Mouse (Mus musculus): ENCODE results near the gene Olfr975. TPM values are rescaled to one million over a fixed set of nuclear protein-coding genes. Genes with fewer than 3 reads are reported as not detected.
A peak's percentile ranks its signal among the peaks of the same experiment; 100 is the strongest.
"Not testable (repeated sequence)": the region's sequence is repeated elsewhere in the genome, so short reads cannot be mapped to it uniquely, and the experiment has no call there.

Olfr975 gene
- polyA plus RNA-seq (2014; fragmentation: Nextera tagmentation; extraction: Ambion mirVana), result 0.09 TPM in 1 of 2 replicates, not detected in the other

DNA sequence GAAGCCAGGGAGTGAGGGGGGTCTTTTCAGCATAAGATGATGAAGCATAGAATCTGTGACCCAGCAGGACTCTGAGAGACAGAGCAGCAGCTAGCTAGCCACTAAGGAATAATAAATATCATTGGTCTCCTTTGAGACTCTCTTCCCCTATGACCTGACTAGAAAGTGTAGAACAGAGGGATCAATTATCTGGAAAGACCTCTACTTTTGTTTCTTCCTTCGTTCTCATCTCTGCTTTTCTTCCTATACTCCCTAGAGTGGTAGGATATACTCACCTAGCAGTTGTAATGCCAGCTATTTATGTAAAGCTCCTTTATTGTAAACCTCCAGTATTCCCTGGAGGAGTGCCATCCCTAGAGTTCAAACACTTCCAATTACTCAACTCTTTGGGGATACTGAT lies at the start of gene Olfr975:
Gene Olfr975, minus strand, starts transcription at position 101 of the 400 bp plus-strand sequence.
- H3K4me2 ChIP-seq (ENCODE audit: low read depth, low read length), result no peak within 1 kb of the TSS
- no peaks in the 10 kb centered on the region for H3K9me3 ChIP-seq (ENCODE audit: control insufficient read depth, low read length)
- no peaks in the 10 kb centered on the region for H3K4me1 ChIP-seq (ENCODE audit: control insufficient read depth, insufficient read depth, low read length)
- no peaks in the 10 kb centered on the region for H3K36me3 ChIP-seq (ENCODE audit: control insufficient read depth, insufficient read depth, low read length)
- no peak within 1 kb of the TSS for H3K27ac ChIP-seq (ENCODE audit: low read depth, low read length)
- no peaks in the 10 kb centered on the region for H3K27me3 ChIP-seq (ENCODE audit: control insufficient read depth, insufficient read depth, low read length)
- H3K9ac ChIP-seq (replicated peaks; ENCODE audit: low read depth, low read length), result no peak within 1 kb of the TSS
- no peak within 1 kb of the TSS for H3K4me3 ChIP-seq (ENCODE audit: low read depth, low read length)
- WGBS, result 74% methylated on average over 1 of the region's 1 CpGs
- no peak for ATAC-seq (ENCODE audit: low read depth)

DNA sequence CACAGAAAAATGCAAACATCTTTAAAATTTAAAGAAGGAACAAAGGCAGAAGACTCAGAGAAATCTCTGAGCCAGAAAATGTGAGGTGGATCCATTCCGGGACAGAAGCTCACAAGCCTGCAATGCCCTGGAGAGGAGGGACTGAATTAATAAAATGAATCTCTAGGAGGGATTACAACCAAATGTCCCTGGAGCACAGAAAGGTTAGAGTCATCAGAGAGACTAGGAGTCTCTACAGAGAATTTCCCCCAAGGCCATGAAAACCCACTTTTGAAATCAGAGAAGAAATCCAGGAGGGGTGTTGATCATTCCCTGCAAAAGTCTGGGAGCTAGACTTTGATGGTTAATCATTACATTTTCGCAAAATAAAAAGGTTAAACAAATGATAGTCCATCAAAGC lies 40.0 kb upstream of the Olfr975 start, which contains the start of gene Olfr978:
Gene Olfr978, plus strand, starts transcription at position 301 of the 400 bp plus-strand sequence.
- ATAC-seq (ENCODE audit: low read depth), result no peak
- 88% methylated on average over 2 of the region's 2 CpGs for WGBS

DNA sequence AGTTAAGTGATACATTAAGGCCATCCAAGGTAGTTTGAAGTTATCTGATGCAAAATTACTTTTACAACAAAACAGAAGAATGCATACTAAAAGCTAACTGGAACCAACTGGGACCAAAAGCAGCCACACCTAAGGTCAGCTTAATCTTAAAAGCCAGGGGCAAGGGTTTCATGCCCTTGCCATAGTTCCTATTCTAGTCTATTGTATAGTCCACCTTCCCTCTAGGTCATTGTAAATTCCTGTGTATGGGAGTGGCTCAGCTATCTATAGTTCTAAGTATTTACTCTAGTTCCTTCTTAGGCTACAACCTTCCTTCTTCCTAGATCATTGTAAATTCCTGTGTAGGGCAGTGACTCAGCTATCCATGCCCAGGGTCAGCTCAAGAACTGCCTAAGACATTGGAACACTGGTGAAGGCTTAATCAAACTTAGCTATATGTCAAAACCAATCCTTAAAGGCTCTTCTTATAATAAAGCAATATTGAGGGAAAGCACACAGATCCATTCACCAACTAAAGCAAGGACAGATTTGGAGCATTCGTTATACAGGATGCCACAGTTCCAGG lies 24.8 kb upstream of the Olfr975 start:
- not testable (repeated sequence) for H3K27ac ChIP-seq (ENCODE audit: low read depth, low read length); H3K27me3 ChIP-seq (ENCODE audit: control insufficient read depth, insufficient read depth, low read length); H3K4me1 ChIP-seq (ENCODE audit: control insufficient read depth, insufficient read depth, low read length); ATAC-seq (ENCODE audit: low read depth); H3K4me2 ChIP-seq (ENCODE audit: low read depth, low read length); H3K36me3 ChIP-seq (ENCODE audit: control insufficient read depth, insufficient read depth, low read length); H3K9ac ChIP-seq (replicated peaks; ENCODE audit: low read depth, low read length); H3K4me3 ChIP-seq (ENCODE audit: low read depth, low read length); H3K9me3 ChIP-seq (ENCODE audit: control insufficient read depth, low read length)
- WGBS, result 91% methylated on average over 1 of the region's 1 CpGs

More for the DNA sequence above, 40.0 kb upstream of the Olfr975 start, which contains the start of gene Olfr978:
- Histone ChIP-seq H3K9ac (replicated peaks; ENCODE audit: low read depth, low read length) (no peak within 1 kb of the TSS), H3K27me3 (ENCODE audit: control insufficient read depth, insufficient read depth, low read length) (no peaks in the 10 kb centered on the region), H3K9me3 (ENCODE audit: control insufficient read depth, low read length) (no peaks in the 10 kb centered on the region), H3K4me1 (ENCODE audit: control insufficient read depth, insufficient read depth, low read length) (no peaks in the 10 kb centered on the region), H3K4me3 (ENCODE audit: low read depth, low read length) (no peak within 1 kb of the TSS), H3K27ac (ENCODE audit: low read depth, low read length) (no peak within 1 kb of the TSS), H3K36me3 (ENCODE audit: control insufficient read depth, insufficient read depth, low read length) (no peaks in the 10 kb centered on the region), H3K4me2 (ENCODE audit: low read depth, low read length) (no peak within 1 kb of the TSS)

DNA sequence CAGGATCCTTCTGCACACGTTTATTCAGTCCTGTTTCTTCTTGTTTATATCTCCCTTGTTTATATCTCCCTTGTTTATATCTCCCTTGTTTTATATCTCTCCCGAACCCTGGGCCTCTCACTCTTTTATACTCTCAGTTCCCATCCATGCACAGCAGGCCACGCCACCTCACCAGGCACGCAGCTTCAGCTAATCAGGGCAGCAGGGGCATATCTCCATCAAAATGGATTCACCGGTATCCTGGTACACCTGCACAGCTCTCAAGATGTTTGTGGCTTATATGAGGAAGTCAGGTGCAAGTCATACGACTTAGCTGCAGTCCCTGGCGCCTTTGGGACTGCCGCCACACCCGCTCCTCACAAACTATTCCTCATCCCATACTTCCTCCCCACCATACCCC lies 9.2 kb upstream of the Olfr975 start, which contains the start of gene Olfr976:
Gene Olfr976, minus strand, starts transcription at position 101 of the 400 bp plus-strand sequence.
- H3K9ac ChIP-seq (replicated peaks; ENCODE audit: low read depth, low read length); ATAC-seq (ENCODE audit: low read depth); H3K9me3 ChIP-seq (ENCODE audit: control insufficient read depth, low read length); H3K27me3 ChIP-seq (ENCODE audit: control insufficient read depth, insufficient read depth, low read length); H3K4me3 ChIP-seq (ENCODE audit: low read depth, low read length); H3K27ac ChIP-seq (ENCODE audit: low read depth, low read length); H3K4me2 ChIP-seq (ENCODE audit: low read depth, low read length); H3K4me1 ChIP-seq (ENCODE audit: control insufficient read depth, insufficient read depth, low read length); H3K36me3 ChIP-seq (ENCODE audit: control insufficient read depth, insufficient read depth, low read length): not testable (repeated sequence)
- 82% methylated on average over 7 of the region's 9 CpGs for WGBS

DNA sequence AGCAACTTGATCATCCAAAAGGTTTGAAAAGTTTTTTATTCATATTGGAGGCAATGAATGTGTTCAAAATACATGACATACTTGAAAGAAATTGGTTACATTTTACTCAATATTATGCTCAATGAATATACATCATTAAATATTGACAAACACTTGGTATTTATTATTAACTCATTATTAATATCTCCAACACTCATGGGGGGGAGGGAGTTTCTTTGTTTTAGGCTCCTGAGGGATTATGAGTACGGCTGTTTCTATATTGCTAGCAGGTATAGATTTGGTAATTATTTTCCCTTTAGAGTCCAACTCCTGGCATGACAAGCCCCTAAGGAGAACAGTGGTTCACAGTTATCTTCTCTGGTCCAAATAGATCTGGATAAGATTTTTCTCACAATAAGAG lies 14.6 kb downstream of the Olfr975 start, which contains the start of gene Olfr974:
Gene Olfr974, plus strand, starts transcription at position 301 of the 400 bp plus-strand sequence.
- no peak for ATAC-seq (ENCODE audit: low read depth)
- 85% methylated on average over 1 of the region's 1 CpGs for WGBS
- Histone ChIP-seq H3K4me2 (ENCODE audit: low read depth, low read length) (no peak within 1 kb of the TSS), H3K27ac (ENCODE audit: low read depth, low read length) (no peak within 1 kb of the TSS), H3K36me3 (ENCODE audit: control insufficient read depth, insufficient read depth, low read length) (no peaks in the 10 kb centered on the region), H3K27me3 (ENCODE audit: control insufficient read depth, insufficient read depth, low read length) (no peaks in the 10 kb centered on the region), H3K9ac (replicated peaks; ENCODE audit: low read depth, low read length) (no peak within 1 kb of the TSS), H3K4me1 (ENCODE audit: control insufficient read depth, insufficient read depth, low read length) (no peaks in the 10 kb centered on the region), H3K9me3 (ENCODE audit: control insufficient read depth, low read length) (no peaks in the 10 kb centered on the region), H3K4me3 (ENCODE audit: low read depth, low read length) (no peak within 1 kb of the TSS)

DNA sequence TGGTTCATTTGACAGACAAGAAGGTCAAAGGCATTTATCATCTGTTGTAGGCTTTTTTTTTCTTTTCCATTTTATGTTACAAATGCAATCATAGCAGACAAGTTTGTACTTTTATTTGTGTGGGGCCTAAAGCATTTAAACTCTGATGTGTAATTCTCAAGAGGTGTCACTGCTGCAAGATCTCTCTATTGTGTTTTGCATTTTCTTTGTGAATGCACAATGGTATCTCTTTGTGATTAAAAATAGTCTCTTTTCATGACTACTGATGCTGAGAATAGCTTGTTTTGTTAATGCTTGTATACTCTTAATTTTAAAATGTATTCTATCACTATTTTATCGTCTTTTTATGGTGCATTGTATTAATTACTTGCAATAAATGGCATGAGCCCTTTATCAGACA lies 23.0 kb downstream of the Olfr975 start:
- 65% methylated on average over 1 of the region's 1 CpGs for WGBS
- H3K27ac ChIP-seq (ENCODE audit: low read depth, low read length); H3K4me2 ChIP-seq (ENCODE audit: low read depth, low read length); H3K36me3 ChIP-seq (ENCODE audit: control insufficient read depth, insufficient read depth, low read length); H3K9ac ChIP-seq (replicated peaks; ENCODE audit: low read depth, low read length); H3K4me3 ChIP-seq (ENCODE audit: low read depth, low read length); H3K9me3 ChIP-seq (ENCODE audit: control insufficient read depth, low read length); H3K27me3 ChIP-seq (ENCODE audit: control insufficient read depth, insufficient read depth, low read length); H3K4me1 ChIP-seq (ENCODE audit: control insufficient read depth, insufficient read depth, low read length): not testable (repeated sequence)
- ATAC-seq (ENCODE audit: low read depth), result 0 out of 2 replicates have a peak, but pooled peaks have one; percentile 14

DNA sequence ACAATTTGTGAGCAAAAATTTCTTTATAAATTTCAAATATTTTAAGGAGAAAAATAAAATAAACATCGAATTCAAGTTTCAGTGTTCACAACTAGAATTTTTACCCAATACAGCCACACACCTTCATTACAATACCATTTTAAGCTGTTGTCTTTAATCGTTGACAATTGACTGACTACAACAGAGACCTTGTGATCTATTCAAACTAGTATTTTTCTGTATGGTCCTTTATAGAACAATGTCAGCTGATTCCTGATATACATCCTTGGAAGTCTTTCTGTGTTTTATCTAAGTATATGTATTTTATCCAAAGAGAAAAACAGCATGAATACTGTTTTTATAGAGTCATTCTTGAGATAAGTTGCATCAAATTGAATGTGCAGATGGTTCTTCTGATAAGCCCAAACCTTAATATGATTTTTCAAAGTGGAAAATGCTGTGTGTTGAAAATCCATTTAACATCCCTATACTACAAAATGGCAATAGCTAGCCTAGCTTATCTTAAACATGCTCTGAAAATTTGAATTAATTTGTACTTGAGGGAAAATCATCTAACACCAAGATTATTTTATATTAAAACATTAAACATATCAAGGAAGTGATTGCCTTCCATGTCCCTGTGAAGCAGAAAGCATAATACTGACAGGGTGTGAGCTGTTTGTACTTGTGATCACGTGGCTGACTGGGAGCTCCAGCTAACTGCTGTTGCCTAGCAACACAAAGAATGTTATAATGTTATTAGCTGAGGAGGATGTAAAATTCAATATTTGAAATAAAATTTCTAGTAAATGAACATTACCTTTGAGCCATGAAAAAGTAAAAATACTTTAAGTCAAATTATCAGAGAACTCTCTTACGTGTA lies 23.6 kb downstream of the Olfr975 start:
- not testable (repeated sequence) for H3K9ac ChIP-seq (replicated peaks; ENCODE audit: low read depth, low read length); H3K27me3 ChIP-seq (ENCODE audit: control insufficient read depth, insufficient read depth, low read length); H3K9me3 ChIP-seq (ENCODE audit: control insufficient read depth, low read length); H3K36me3 ChIP-seq (ENCODE audit: control insufficient read depth, insufficient read depth, low read length); H3K4me3 ChIP-seq (ENCODE audit: low read depth, low read length); H3K4me2 ChIP-seq (ENCODE audit: low read depth, low read length); H3K27ac ChIP-seq (ENCODE audit: low read depth, low read length); H3K4me1 ChIP-seq (ENCODE audit: control insufficient read depth, insufficient read depth, low read length)
- ATAC-seq (ENCODE audit: low read depth), result peak; percentile 90
- no CpG with 5 or more reads among the region's 4 CpGs for WGBS

DNA sequence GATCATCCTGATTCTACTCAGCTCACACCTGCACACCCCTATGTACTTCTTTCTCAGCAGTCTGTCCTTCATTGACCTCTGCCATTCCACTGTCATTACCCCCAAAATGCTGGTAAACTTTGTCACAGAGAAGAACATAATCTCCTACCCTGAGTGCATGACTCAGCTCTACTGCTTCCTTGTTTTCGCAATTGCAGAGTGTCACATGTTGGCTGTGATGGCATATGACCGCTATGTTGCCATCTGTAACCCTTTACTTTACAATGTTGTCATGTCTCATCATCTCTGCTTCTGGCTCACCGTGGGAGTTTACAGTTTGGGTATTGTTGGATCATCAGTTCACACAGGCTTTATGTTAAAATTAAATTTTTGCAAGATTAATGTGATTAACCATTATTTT lies 41.9 kb downstream of the Olfr975 start:
- Histone ChIP-seq H3K9me3 (ENCODE audit: control insufficient read depth, low read length) (no peaks in the 10 kb centered on the region), H3K36me3 (ENCODE audit: control insufficient read depth, insufficient read depth, low read length) (no peaks in the 10 kb centered on the region), H3K4me2 (ENCODE audit: low read depth, low read length) (no peak overlapping the region), H3K27ac (ENCODE audit: low read depth, low read length) (no peak overlapping the region), H3K4me3 (ENCODE audit: low read depth, low read length) (no peak overlapping the region), H3K27me3 (ENCODE audit: control insufficient read depth, insufficient read depth, low read length) (no peaks in the 10 kb centered on the region), H3K9ac (replicated peaks; ENCODE audit: low read depth, low read length) (no peak overlapping the region), H3K4me1 (ENCODE audit: control insufficient read depth, insufficient read depth, low read length) (no peaks in the 10 kb centered on the region)
- 88% methylated on average over 3 of the region's 3 CpGs for WGBS
- no peak for ATAC-seq (ENCODE audit: low read depth)

DNA sequence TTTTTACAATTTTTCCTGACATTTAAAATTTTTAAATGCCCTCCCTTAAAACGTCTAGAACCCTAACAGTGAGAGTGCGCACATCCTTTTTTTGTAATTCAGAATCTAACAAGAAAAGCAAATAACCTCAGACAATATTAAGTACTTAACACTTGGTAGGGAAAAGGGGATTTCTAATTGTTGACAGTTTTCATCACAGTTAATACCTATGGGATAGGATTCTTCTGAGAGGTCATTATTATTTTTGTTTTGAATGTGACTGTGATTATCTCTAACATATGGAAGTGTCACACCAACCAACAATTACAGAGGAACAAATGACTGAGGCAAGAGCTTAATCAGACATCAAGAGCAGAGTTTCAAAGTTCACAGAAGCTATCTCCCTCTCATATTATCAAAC lies 44.8 kb downstream of the Olfr975 start, which contains the start of gene Olfr229:
Gene Olfr229, plus strand, starts transcription at position 301 of the 400 bp plus-strand sequence.
- no peak within 1 kb of the TSS for H3K27ac ChIP-seq (ENCODE audit: low read depth, low read length)
- no peak within 1 kb of the TSS for H3K4me3 ChIP-seq (ENCODE audit: low read depth, low read length)
- 77% methylated on average over 2 of the region's 2 CpGs for WGBS
- no peaks in the 10 kb centered on the region for H3K27me3 ChIP-seq (ENCODE audit: control insufficient read depth, insufficient read depth, low read length)
- H3K4me2 ChIP-seq (ENCODE audit: low read depth, low read length), result no peak within 1 kb of the TSS
- no peak for ATAC-seq (ENCODE audit: low read depth)
- no peaks in the 10 kb centered on the region for H3K9me3 ChIP-seq (ENCODE audit: control insufficient read depth, low read length)
- H3K9ac ChIP-seq (replicated peaks; ENCODE audit: low read depth, low read length), result no peak within 1 kb of the TSS
- H3K36me3 ChIP-seq (ENCODE audit: control insufficient read depth, insufficient read depth, low read length), result no peaks in the 10 kb centered on the region
- no peaks in the 10 kb centered on the region for H3K4me1 ChIP-seq (ENCODE audit: control insufficient read depth, insufficient read depth, low read length)

Data from neural tube, embryonic 14.5 days (tissue).